Mouse (Mus musculus) liver, embryonic 15.5 days (tissue): Measurements from ENCODE around the gene Hdgf. TPM values are rescaled to one million over a fixed set of nuclear protein-coding genes. Genes with fewer than 3 reads are reported as not detected.
"Not testable (repeated sequence)": the region's sequence is repeated elsewhere in the genome, so short reads cannot be mapped to it uniquely, and the experiment has no call there.

Experiments
- ATAC-seq: fragments of 200-750 bp; cut with Nextera tagmentation; 2 replicates; pipeline ENCODE4 v1.8.0; 2017; ENCODE audit warnings: moderate number of reproducible peaks, mild to moderate bottlenecking, moderate library complexity; ENCODE audit not compliant: insufficient read depth
- H3K27ac ChIP-seq: fragments of 300-500 bp; sonication (generic); replicated peaks from 2 replicates; pipeline ENCODE4 v1.5.1; 2015; ENCODE audit warnings: mild to moderate bottlenecking, inconsistent platforms
- H3K27me3 ChIP-seq: fragments of 300-500 bp; sonication (generic); 2 replicates; pipeline ENCODE4 v1.6.1; 2015; ENCODE audit warnings: mild to moderate bottlenecking, inconsistent platforms
- H3K36me3 ChIP-seq: fragments of 300-500 bp; sonication (generic); replicated peaks from 2 replicates; pipeline ENCODE4 v1.6.1; 2015; ENCODE audit warnings: moderate library complexity, mild to moderate bottlenecking, inconsistent platforms
- H3K4me1 ChIP-seq: fragments of 300-500 bp; sonication (generic); replicated peaks from 2 replicates; pipeline ENCODE4 v1.6.1; 2015; ENCODE audit warnings: inconsistent platforms
- H3K4me2 ChIP-seq: fragments of 300-500 bp; sonication (generic); 2 replicates; pipeline ENCODE4 v1.6.1; 2015; ENCODE audit warnings: moderate library complexity, mild to moderate bottlenecking, inconsistent platforms
- H3K4me3 ChIP-seq: fragments of 300-500 bp; sonication (generic); replicated peaks from 2 replicates; pipeline ENCODE4 v1.5.1; 2015; ENCODE audit warnings: mild to moderate bottlenecking, inconsistent platforms
- H3K9ac ChIP-seq: fragments of 300-500 bp; sonication (generic); 2 replicates; pipeline ENCODE4 v1.6.1; 2015; ENCODE audit warnings: moderate library complexity, mild to moderate bottlenecking, inconsistent platforms
- H3K9me3 ChIP-seq: fragments of 300-500 bp; sonication (generic); replicated peaks from 2 replicates; pipeline ENCODE4 v1.6.1; 2016; ENCODE audit warnings: inconsistent platforms
- WGBS: fragments of 180-500 bp; shearing (Covaris S2); methylation state at CpG from one replicate; pipeline ENCODE4 v1.1.7; 2015; ENCODE audit warnings: mixed read lengths; ENCODE audit not compliant: insufficient replicate concordance; 5-methylcytosine and 5-hydroxymethylcytosine counted together
- polyA plus RNA-seq: library from polyadenylated mRNA; unstranded; fragments of >200 nt; fragmentation: Nextera tagmentation; extraction: Ambion mirVana; gene quantifications from 2 replicates; pipeline ENCODE4 v1.2.1, GENCODE M21; 2015

Hdgf gene
- 213 and 216 TPM in 2 replicates for polyA plus RNA-seq

GRCm38 (mm10) chr3:87905880-87906485 is at the start of gene Hdgf:
TSS of gene Hdgf (plus strand) at chr3:87906321.
- H3K4me3 ChIP-seq, result peak within 1 kb of the TSS; percentile 95
- peak within 1 kb of the TSS; percentile 83 for H3K4me2 ChIP-seq
- no peaks in the 10 kb centered on the region for H3K9me3 ChIP-seq
- peak within 1 kb of the TSS; percentile 99 for H3K9ac ChIP-seq
- H3K27ac ChIP-seq, result peak within 1 kb of the TSS; percentile 85
- H3K4me1 ChIP-seq, result peaks cover 75% of the 10 kb centered on the region
- H3K27me3 ChIP-seq, result no peaks in the 10 kb centered on the region
- peaks cover 3% of the 10 kb centered on the region; the same call in 1 of the 2 replicates for H3K36me3 ChIP-seq
- WGBS, result under 1% methylated on average over 57 of the region's 57 CpGs
- peak; percentile 85 for ATAC-seq

- Histone ChIP-seq H3K4me2 (no peak overlapping the region), H3K9me3 (no peaks in the 10 kb centered on the region), H3K9ac (no peak overlapping the region), H3K27ac (no peak overlapping the region), H3K27me3 (no peaks in the 10 kb centered on the region), H3K4me1 (no peaks in the 10 kb centered on the region), H3K36me3 (peaks cover 59% of the 10 kb centered on the region), H3K4me3 (no peak overlapping the region)
- 86% methylated on average over 8 of the region's 8 CpGs for WGBS
- ATAC-seq, result no peak
Measured at GRCm38 (mm10) chr3:87857666-87858065, 48.5 kb upstream of the Hdgf start.

- H3K9me3 ChIP-seq, result no peaks in the 10 kb centered on the region
- WGBS, result 28% methylated on average over 3 of the region's 3 CpGs
- no peak for ATAC-seq
- H3K36me3 ChIP-seq, result peaks cover 75% of the 10 kb centered on the region
- no peak overlapping the region for H3K4me2 ChIP-seq
- no peak overlapping the region for H3K27ac ChIP-seq
- no peak overlapping the region for H3K9ac ChIP-seq
- H3K4me3 ChIP-seq, result no peak overlapping the region
- no peaks in the 10 kb centered on the region for H3K27me3 ChIP-seq
- no peaks in the 10 kb centered on the region for H3K4me1 ChIP-seq
Measured at GRCm38 (mm10) chr3:87859813-87860212, 46.3 kb upstream of the Hdgf start.

- WGBS, result 82% methylated on average over 4 of the region's 4 CpGs
- not testable (repeated sequence) for H3K4me1 ChIP-seq, H3K4me3 ChIP-seq, H3K9ac ChIP-seq, H3K9me3 ChIP-seq, H3K27ac ChIP-seq, H3K4me2 ChIP-seq, H3K27me3 ChIP-seq, ATAC-seq
- peaks cover 90% of the 10 kb centered on the region for H3K36me3 ChIP-seq
Measured at GRCm38 (mm10) chr3:87864111-87864510, 42.0 kb upstream of the Hdgf start.

- peaks cover 72% of the 10 kb centered on the region for H3K36me3 ChIP-seq
- 85% methylated on average over 4 of the region's 4 CpGs for WGBS
Measured at GRCm38 (mm10) chr3:87877730-87878129, 28.4 kb upstream of the Hdgf start.

GRCm38 (mm10) chr3:87884291-87884690 is 21.8 kb upstream of the Hdgf start:
- WGBS, result under 1% methylated on average over 3 of the region's 3 CpGs
- Histone ChIP-seq H3K9ac (peak overlapping the region; percentile 77), H3K27me3 (no peaks in the 10 kb centered on the region), H3K4me1 (peaks cover 30% of the 10 kb centered on the region), H3K27ac (peak overlapping the region; percentile 91), H3K36me3 (peaks cover 21% of the 10 kb centered on the region), H3K9me3 (no peaks in the 10 kb centered on the region), H3K4me3 (peak overlapping the region; percentile 71), H3K4me2 (peak overlapping the region; percentile 81)
- ATAC-seq, result no peak

More at GRCm38 (mm10) chr3:87877730-87878129, 28.4 kb upstream of the Hdgf start:
- no peak overlapping the region for H3K4me3 ChIP-seq
- H3K4me1 ChIP-seq, result peaks cover 2% of the 10 kb centered on the region; the same call in 1 of the 2 replicates
- H3K27ac ChIP-seq, result no peak overlapping the region
- ATAC-seq, result no peak
- no peak overlapping the region for H3K9ac ChIP-seq
- H3K4me2 ChIP-seq, result no peak overlapping the region
- no peaks in the 10 kb centered on the region for H3K27me3 ChIP-seq
- no peaks in the 10 kb centered on the region for H3K9me3 ChIP-seq

DNA sequence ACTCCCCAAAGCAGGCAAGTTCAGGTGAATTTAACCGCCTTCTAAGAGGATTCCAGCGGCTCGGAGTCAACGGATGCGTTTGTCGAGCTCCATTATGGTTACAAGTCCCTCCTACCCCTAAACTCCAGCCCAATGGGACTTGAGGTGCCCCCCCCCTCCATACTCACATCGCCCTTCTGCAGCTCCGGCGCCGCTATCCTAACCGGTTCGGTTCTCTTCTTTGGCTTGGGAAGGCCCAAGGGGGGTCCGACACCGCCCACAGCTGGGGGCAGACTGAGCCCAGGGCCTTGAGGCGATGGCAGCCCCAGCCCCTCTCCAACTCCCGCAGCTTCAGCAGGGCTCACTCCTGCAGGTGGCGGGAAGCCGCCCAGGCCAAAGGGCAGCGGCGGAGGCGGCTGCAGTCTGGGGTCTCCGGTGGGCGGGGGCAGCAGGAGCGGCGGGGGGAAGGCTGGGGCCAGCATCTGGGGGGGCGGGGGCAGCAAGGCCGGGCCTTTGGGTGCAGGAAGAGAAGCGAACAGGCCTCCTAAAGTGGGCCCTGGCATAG is 21.3 kb upstream of the Hdgf start:
- Histone ChIP-seq H3K9me3 (no peaks in the 10 kb centered on the region), H3K4me1 (peaks cover 30% of the 10 kb centered on the region), H3K27ac (peak overlapping the region; percentile 91), H3K9ac (peak overlapping the region; percentile 77), H3K4me3 (peak overlapping the region; percentile 71), H3K27me3 (no peaks in the 10 kb centered on the region), H3K36me3 (peaks cover 20% of the 10 kb centered on the region), H3K4me2 (peak overlapping the region; percentile 81)
- ATAC-seq, result no peak; the same call in 1 of the 2 replicates
- 0% methylated on average over 28 of the region's 28 CpGs for WGBS

GRCm38 (mm10) chr3:87885281-87886003 is 20.7 kb upstream of the Hdgf start, which contains the start of gene Prcc:
TSS of gene Prcc (minus strand) at chr3:87885608.
- peak within 1 kb of the TSS; percentile 71 for H3K4me3 ChIP-seq
- H3K27me3 ChIP-seq, result no peaks in the 10 kb centered on the region
- peaks cover 30% of the 10 kb centered on the region for H3K4me1 ChIP-seq
- H3K36me3 ChIP-seq, result peaks cover 14% of the 10 kb centered on the region
- peak within 1 kb of the TSS; percentile 81 for H3K4me2 ChIP-seq
- no peaks in the 10 kb centered on the region for H3K9me3 ChIP-seq
- under 1% methylated on average over 33 of the region's 33 CpGs for WGBS
- ATAC-seq, result peak; percentile 96
- H3K27ac ChIP-seq, result peak within 1 kb of the TSS; percentile 91
- H3K9ac ChIP-seq, result peak within 1 kb of the TSS; percentile 77

- peak overlapping the region; percentile 81 for H3K4me2 ChIP-seq
- peak overlapping the region; percentile 71 for H3K4me3 ChIP-seq
- H3K27me3 ChIP-seq, result no peaks in the 10 kb centered on the region
- peaks cover 30% of the 10 kb centered on the region for H3K4me1 ChIP-seq
- peak overlapping the region; percentile 48; the same call in 1 of the 2 replicates for H3K9ac ChIP-seq
- peak; percentile 6 for ATAC-seq
- H3K36me3 ChIP-seq, result peaks cover 8% of the 10 kb centered on the region; the same call in 1 of the 2 replicates
- no peaks in the 10 kb centered on the region for H3K9me3 ChIP-seq
- peak overlapping the region; percentile 91 for H3K27ac ChIP-seq
- WGBS, result 6% methylated on average over 10 of the region's 10 CpGs
Measured at GRCm38 (mm10) chr3:87886004-87886365, 20.1 kb upstream of the Hdgf start.

- H3K4me1 ChIP-seq, result peaks cover 30% of the 10 kb centered on the region
- ATAC-seq, result no peak
- no peaks in the 10 kb centered on the region for H3K9me3 ChIP-seq
- H3K4me2 ChIP-seq, result peak overlapping the region; percentile 81
- peak overlapping the region; percentile 71 for H3K4me3 ChIP-seq
- peak overlapping the region; percentile 48; the same call in 1 of the 2 replicates for H3K9ac ChIP-seq
- H3K36me3 ChIP-seq, result 0 out of 2 replicates have a peak, but pooled peaks cover 4% of the 10 kb centered on the region
- peak overlapping the region; percentile 91 for H3K27ac ChIP-seq
- WGBS, result 77% methylated on average over 6 of the region's 6 CpGs
- no peaks in the 10 kb centered on the region for H3K27me3 ChIP-seq
Measured at GRCm38 (mm10) chr3:87886416-87886815, 19.7 kb upstream of the Hdgf start.

DNA sequence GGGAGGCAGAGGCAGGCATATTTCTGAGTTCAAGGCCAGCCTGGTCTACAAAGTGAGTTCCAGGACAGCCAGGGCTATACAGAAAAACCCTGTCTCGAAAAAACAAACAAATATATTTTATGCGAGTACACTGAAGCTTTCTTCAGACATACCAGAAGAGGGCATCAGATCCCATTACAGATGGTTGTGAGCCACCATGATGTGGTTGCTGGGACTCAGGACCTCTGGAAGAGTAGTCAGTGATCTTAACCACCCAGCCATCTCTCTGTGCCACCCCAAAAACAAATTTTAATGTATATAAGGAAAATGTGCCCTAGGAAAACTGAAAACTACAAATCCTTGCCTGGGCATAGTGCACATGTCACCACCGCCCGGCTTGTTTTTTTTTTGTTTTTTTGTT is 18.7 kb upstream of the Hdgf start:
- not testable (repeated sequence) for ATAC-seq, H3K4me3 ChIP-seq, H3K27me3 ChIP-seq, H3K36me3 ChIP-seq, H3K9me3 ChIP-seq, H3K4me2 ChIP-seq, H3K27ac ChIP-seq, H3K9ac ChIP-seq
- H3K4me1 ChIP-seq, result peaks cover 29% of the 10 kb centered on the region
- 72% methylated on average over 4 of the region's 4 CpGs for WGBS
